Mouse (Mus musculus) bone marrow macrophage, adult 2 months (primary cell): ENCODE data around the gene Morc1.

ENCODE experiments used
- CTCF ChIP-seq: IDR thresholded peaks from 2 replicates; pipeline ENCODE4 v1.5.1; 2012; ENCODE audit warnings: low read depth, mild to moderate bottlenecking, low read length, moderate library complexity
- POLR2A ChIP-seq: IDR thresholded peaks from 2 replicates; pipeline ENCODE4 v1.6.1; 2012; ENCODE audit warnings: mild to moderate bottlenecking, low read depth, low read length, borderline replicate concordance

GRCm38 (mm10) chr16:48613783-48614182 is 182.7 kb downstream of the Morc1 start:
- TF ChIP-seq CTCF (no peak), POLR2A (no peak)
